Mouse (Mus musculus) CH12.LX (cell line): ENCODE measurements around the gene Tunar. TPM values are rescaled to one million over a fixed set of nuclear protein-coding genes. Genes with fewer than 3 reads are reported as not detected.

Source experiments
- DNase-seq: peaks from one replicate; pipeline ENCODE4 v3.0.0-alpha.2; 2013; ENCODE audit errors: extremely low read depth
- H3K27ac ChIP-seq: 2 replicates; pipeline ENCODE4 v1.5.1; 2012; ENCODE audit warnings: low read depth, mild to moderate bottlenecking, control low read depth, moderate library complexity; ENCODE audit not compliant: insufficient read depth
- H3K27me3 ChIP-seq: replicated peaks from 2 replicates; pipeline ENCODE3; 2012; ENCODE audit warnings: inconsistent platforms
- H3K36me3 ChIP-seq, 2 experiments: replicated peaks in 1 of 2; 2 replicates each; pipeline versions ENCODE3 to v1.6.1; 2012; ENCODE audit warnings: inconsistent platforms in 1 of 2, low read length in 1 of 2, mild to moderate bottlenecking in 1 of 2, mixed read lengths in 1 of 2, moderate library complexity in 1 of 2; ENCODE audit not compliant: control insufficient read depth in 1 of 2, insufficient read depth in 1 of 2
- H3K4me1 ChIP-seq, 2 experiments: 2 replicates each; pipeline ENCODE4 v1.6.1; 2012; ENCODE audit warnings: inconsistent platforms in 1 of 2, moderate library complexity in 1 of 2; ENCODE audit not compliant: insufficient read depth in 2 of 2, control insufficient read depth in 1 of 2
- H3K4me2 ChIP-seq: 2 replicates; pipeline ENCODE4 v1.6.1; 2012; ENCODE audit warnings: low read depth, mild to moderate bottlenecking, control low read depth; ENCODE audit not compliant: poor library complexity, insufficient read depth, severe bottlenecking
- H3K4me3 ChIP-seq, 3 experiments: fragments of 150-350 bp in 1 of 3; sonication (generic) in 1 of 3; replicated peaks in 1 of 3; 2 replicates each; pipeline versions ENCODE3 to v1.5.1; 2011 to 2012; ENCODE audit warnings: low read depth in 2 of 3, low read length in 2 of 3, mild to moderate bottlenecking in 2 of 3, moderate library complexity in 2 of 3, control low read depth in 1 of 3, improper control_type of control experiment in 1 of 3, inconsistent platforms in 1 of 3, mixed read lengths in 1 of 3; ENCODE audit not compliant: poor library complexity in 1 of 3
- H3K79me2 ChIP-seq: replicated peaks from 2 replicates; pipeline ENCODE4 v1.6.1; 2012; ENCODE audit warnings: mild to moderate bottlenecking, moderate library complexity; ENCODE audit not compliant: control insufficient read depth, poor library complexity, insufficient read depth, severe bottlenecking; ENCODE audit errors: extremely low read depth
- H3K9ac ChIP-seq: 2 replicates; pipeline ENCODE4 v1.6.1; 2012; ENCODE audit warnings: low read depth, mild to moderate bottlenecking, control low read depth, moderate library complexity; ENCODE audit not compliant: insufficient read depth
- H3K9me3 ChIP-seq: replicated peaks from 2 replicates; pipeline ENCODE3; 2012; ENCODE audit warnings: low read length, inconsistent platforms, mixed read lengths
- BHLHE40 ChIP-seq: IDR thresholded peaks from 2 replicates; pipeline ENCODE4 v1.6.1; 2011; ENCODE audit warnings: mild to moderate bottlenecking, low read depth, low read length, improper control_type of control experiment
- E2F4 ChIP-seq: IDR thresholded peaks from 2 replicates; pipeline ENCODE4 v1.6.1; 2011; ENCODE audit warnings: low read depth, low read length, improper control_type of control experiment; ENCODE audit not compliant: insufficient replicate concordance
- ELF1 ChIP-seq: IDR thresholded peaks from 2 replicates; pipeline ENCODE4 v1.6.1; 2014; ENCODE audit warnings: low read depth, mild to moderate bottlenecking, inconsistent platforms, low read length, improper control_type of control experiment
- EP300 ChIP-seq: IDR thresholded peaks from 2 replicates; pipeline ENCODE4 v1.6.1; 2011; ENCODE audit warnings: low read length, improper control_type of control experiment
- ETS1 ChIP-seq: conservative IDR thresholded peaks from 2 replicates; pipeline ENCODE4 v1.6.1; 2012; ENCODE audit warnings: low read depth, mild to moderate bottlenecking, inconsistent platforms, low read length, improper control_type of control experiment, moderate library complexity
- GABPA ChIP-seq: IDR thresholded peaks from 2 replicates; pipeline ENCODE4 v1.6.1; 2012; ENCODE audit warnings: low read depth, low read length, improper control_type of control experiment, inconsistent platforms; ENCODE audit not compliant: insufficient replicate concordance
- KAT2A ChIP-seq: IDR thresholded peaks from 2 replicates; pipeline ENCODE4 v1.6.1; 2012; ENCODE audit warnings: low read length, improper control_type of control experiment, inconsistent platforms; ENCODE audit not compliant: insufficient replicate concordance
- MAZ ChIP-seq: IDR thresholded peaks from 2 replicates; pipeline ENCODE4 v1.6.1; 2012; ENCODE audit warnings: low read depth, mild to moderate bottlenecking, inconsistent platforms, low read length, improper control_type of control experiment, moderate library complexity
- MEF2A ChIP-seq: IDR thresholded peaks from 2 replicates; pipeline ENCODE4 v1.6.1; 2014; ENCODE audit warnings: low read depth, mild to moderate bottlenecking, inconsistent platforms, low read length, improper control_type of control experiment, borderline replicate concordance
- MXI1 ChIP-seq: IDR thresholded peaks from 2 replicates; pipeline ENCODE4 v1.6.1; 2011; ENCODE audit warnings: mild to moderate bottlenecking, low read depth, low read length, improper control_type of control experiment
- MYC ChIP-seq: IDR thresholded peaks from 2 replicates; pipeline ENCODE4 v1.6.1; 2011; ENCODE audit warnings: low read depth, mild to moderate bottlenecking, improper control_type of control experiment, low read length
- PAX5 ChIP-seq: IDR thresholded peaks from 2 replicates; pipeline ENCODE4 v1.6.1; 2012; ENCODE audit warnings: low read length, inconsistent platforms, mixed read lengths
- RAD21 ChIP-seq: IDR thresholded peaks from 2 replicates; pipeline ENCODE4 v1.6.1; 2011; ENCODE audit warnings: low read depth, mild to moderate bottlenecking, low read length, improper control_type of control experiment, moderate library complexity
- SIN3A ChIP-seq: IDR thresholded peaks from 2 replicates; pipeline ENCODE4 v1.6.1; 2012; ENCODE audit warnings: low read length, improper control_type of control experiment, inconsistent platforms
- TCF12 ChIP-seq: IDR thresholded peaks from 2 replicates; pipeline ENCODE4 v1.6.1; 2014; ENCODE audit warnings: low read depth, mild to moderate bottlenecking, inconsistent platforms, low read length, improper control_type of control experiment
- USF2 ChIP-seq: conservative IDR thresholded peaks from 2 replicates; pipeline ENCODE4 v1.6.1; 2011; ENCODE audit warnings: low read depth, low read length, improper control_type of control experiment
- ZKSCAN1 ChIP-seq: IDR thresholded peaks from 2 replicates; pipeline ENCODE4 v1.6.1; 2012; ENCODE audit warnings: low read depth, inconsistent platforms, low read length, improper control_type of control experiment, borderline replicate concordance
- dilution Hi-C: fragments of 300-500 bp; cut with MboI; formaldehyde crosslinking; loops from 2 replicates; pipeline ENCODE4 v1.14.3; 2020; ENCODE audit warnings: low sequenced_read_pairs; ENCODE audit not compliant: extremely low pct_unique_long_range_greater_than_20kb, extremely low pct_ligation_motif_present
- in situ Hi-C: fragments of 300-500 bp; cut with MboI; formaldehyde crosslinking; loops from 3 replicates; pipeline ENCODE4 v1.14.3; 2019; ENCODE audit warnings: low sequenced_read_pairs, low pct_ligation_motif_present, low pct_unique_long_range_greater_than_20kb, mixed read lengths
- polyA plus RNA-seq: library from polyadenylated mRNA; unstranded; fragments of >175 nt; gene quantifications from 2 replicates; pipeline ENCODE4 v1.2.1, GENCODE M21; 2012; ENCODE audit warnings: low read depth; ENCODE audit not compliant: insufficient read length
- total RNA-seq, 2 experiments: library from RNA; depleted of rRNA; stranded (reverse); fragments of 300-350 nt in 1 of 2; fragments of >200 nt in 1 of 2; gene quantifications; 2 replicates each; pipeline ENCODE4 v1.2.3; 2012 to 2014

Gene Tunar
- total and polyA plus RNA-seq, 3 experiments, result not detected

DNA sequence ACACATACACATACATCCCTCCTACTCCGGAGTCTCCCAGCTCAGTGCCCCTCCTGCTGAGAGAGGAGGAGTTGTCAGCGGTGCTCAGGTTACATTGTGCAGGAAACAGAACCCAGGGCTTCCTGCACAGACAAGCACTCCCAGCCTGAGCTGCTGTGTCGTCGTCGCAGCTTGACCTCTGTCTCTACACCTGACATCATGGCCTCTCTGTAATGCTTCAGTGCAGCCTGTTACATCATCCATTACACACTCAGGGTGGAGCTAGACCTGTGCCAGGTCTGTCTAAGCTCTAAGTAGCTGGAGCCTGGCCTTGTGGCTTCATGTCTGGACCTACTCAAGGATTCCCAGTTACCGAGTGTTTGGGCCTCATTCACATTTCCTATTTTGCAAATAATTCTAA is 86.8 kb downstream of the Tunar start:
- DNase-seq, result no peak
- H3K9me3 ChIP-seq, result peaks cover 4% of the 10 kb centered on the region

DNA sequence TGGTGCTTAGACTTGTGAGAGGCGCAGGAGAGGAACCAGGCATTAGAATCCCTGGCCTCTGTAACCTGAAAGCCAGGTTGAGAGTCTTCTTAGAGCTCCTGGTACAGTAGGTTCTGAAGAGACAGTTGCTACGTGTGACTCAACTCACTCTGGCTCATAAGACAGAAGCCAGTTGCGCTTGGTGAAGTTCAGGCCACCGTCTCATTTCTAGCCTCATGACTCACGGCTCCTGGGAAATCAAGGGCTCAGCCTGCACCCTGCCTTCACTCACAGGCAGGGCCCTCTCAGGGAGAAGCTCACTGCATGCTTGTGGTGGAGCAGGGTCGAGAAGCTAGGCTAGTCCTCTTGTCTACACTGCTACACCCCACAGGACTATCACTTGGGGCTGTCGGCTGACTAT is 92.9 kb downstream of the Tunar start:
- Histone ChIP-seq H3K36me3 (no peaks in the 10 kb centered on the region), H3K9ac (no peak overlapping the region), H3K27me3 (no peaks in the 10 kb centered on the region), H3K9me3 (peaks cover 4% of the 10 kb centered on the region), H3K4me1 (peaks cover 0 to 14% of the 10 kb centered on the region in 2 experiments; a peak in 2 of 4 replicates), H3K4me3 (no peak overlapping the region), H3K27ac (no peak overlapping the region), H3K4me2 (no peak overlapping the region), H3K79me2 (no peaks in the 10 kb centered on the region)
- no peak for DNase-seq
- TF ChIP-seq ZKSCAN1 (no peak), USF2 (no peak), BHLHE40 (no peak)
- dilution Hi-C loops, result no loop called here
- in situ Hi-C loops, result loop anchor here (10.0 kb wide), 1 partner anchor 372 kb away; no protein-coding TSS in a partner anchor

More for the DNA sequence above, 86.8 kb downstream of the Tunar start:
- TF ChIP-seq ETS1 (no peak), EP300 (no peak), ELF1 (no peak), MAZ (no peak), PAX5 (no peak), MYC (no peak), MEF2A (no peak), GABPA (no peak), RAD21 (no peak), KAT2A (no peak), E2F4 (no peak), MXI1 (no peak), SIN3A (no peak), TCF12 (no peak)
- H3K4me2 ChIP-seq, result no peak overlapping the region
- H3K4me1 ChIP-seq, result peaks cover 0 to 10% of the 10 kb centered on the region in 2 experiments; a peak in 1 of 4 replicates
- H3K9ac ChIP-seq, result no peak overlapping the region
- in situ Hi-C loops, result loop anchor here (10.0 kb wide), 1 partner anchor 366 kb away; no protein-coding TSS in a partner anchor
- H3K79me2 ChIP-seq, result no peaks in the 10 kb centered on the region
- H3K4me3 ChIP-seq, result no peak overlapping the region
- dilution Hi-C loops, result no loop called here
- H3K27ac ChIP-seq, result no peak overlapping the region
- no peaks in the 10 kb centered on the region for H3K27me3 ChIP-seq
- H3K36me3 ChIP-seq, result no peaks in the 10 kb centered on the region
